Mouse (Mus musculus) stomach, embryonic 16.5 days (tissue): ENCODE data around the gene Kpna6. TPM values are rescaled to one million over a fixed set of nuclear protein-coding genes. Genes with fewer than 3 reads are reported as not detected.
A peak's percentile ranks its signal among the peaks of the same experiment; 100 is the strongest.

Source experiments
- ATAC-seq: fragments of 200-750 bp; cut with Nextera tagmentation; 2 replicates; pipeline ENCODE4 v1.8.0; 2017; ENCODE audit warnings: moderate number of reproducible peaks, moderate TSS enrichment; ENCODE audit not compliant: insufficient read depth, low FRiP score
- H3K27ac ChIP-seq: fragments of 300-500 bp; sonication (generic); 2 replicates; pipeline ENCODE4 v1.5.1; 2014; ENCODE audit warnings: low read length
- H3K27me3 ChIP-seq: fragments of 300-500 bp; sonication (generic); 2 replicates; pipeline ENCODE4 v1.6.1; 2014; ENCODE audit warnings: low read length, control low read depth, mixed read lengths; ENCODE audit not compliant: control insufficient read depth, insufficient read depth
- H3K36me3 ChIP-seq: fragments of 300-500 bp; sonication (generic); 2 replicates; pipeline ENCODE4 v1.6.1; 2014; ENCODE audit warnings: low read length; ENCODE audit not compliant: control insufficient read depth, insufficient read depth
- H3K4me1 ChIP-seq: fragments of 300-500 bp; sonication (generic); 2 replicates; pipeline ENCODE4 v1.6.1; 2014; ENCODE audit warnings: low read length, control low read depth, mixed read lengths; ENCODE audit not compliant: control insufficient read depth, insufficient read depth
- H3K4me2 ChIP-seq: fragments of 300-500 bp; sonication (generic); 2 replicates; pipeline ENCODE4 v1.6.1; 2014; ENCODE audit warnings: low read depth, low read length, mixed read lengths
- H3K4me3 ChIP-seq: fragments of 300-500 bp; sonication (generic); replicated peaks from 2 replicates; pipeline ENCODE4 v1.5.1; 2014; ENCODE audit warnings: mild to moderate bottlenecking, low read length
- H3K9ac ChIP-seq: fragments of 300-500 bp; sonication (generic); 2 replicates; pipeline ENCODE4 v1.6.1; 2014; ENCODE audit warnings: low read length
- H3K9me3 ChIP-seq: fragments of 300-500 bp; sonication (generic); replicated peaks from 2 replicates; pipeline ENCODE4 v1.6.1; 2016; ENCODE audit warnings: low read length, control low read depth; ENCODE audit not compliant: control insufficient read depth
- WGBS: fragments of 180-500 bp; shearing (Covaris S2); extraction: QIAGEN DNeasy Blood & Tissue Kit; methylation state at CpG from one replicate; pipeline ENCODE4 v1.1.7; 2014; 5-methylcytosine and 5-hydroxymethylcytosine counted together
- polyA plus RNA-seq: library from polyadenylated mRNA; unstranded; fragments of >200 nt; fragmentation: Nextera tagmentation; extraction: Ambion mirVana; gene quantifications from 2 replicates; pipeline ENCODE4 v1.2.1, GENCODE M21; 2015

The Kpna6 gene
- polyA plus RNA-seq, 1 experiment from 2014 or later, result 16.2 TPM

- Histone ChIP-seq H3K4me1 (peaks cover 19% of the 10 kb centered on the region), H3K27me3 (no peaks in the 10 kb centered on the region), H3K27ac (peak overlapping the region; percentile 78), H3K4me2 (peak overlapping the region; percentile 61), H3K4me3 (peak overlapping the region; percentile 82), H3K9ac (peak overlapping the region; percentile 75), H3K9me3 (no peaks in the 10 kb centered on the region), H3K36me3 (no peaks in the 10 kb centered on the region; the same call in 1 of the 2 replicates)
- 85% methylated on average over 7 of the region's 7 CpGs for WGBS
- no peak for ATAC-seq
These were observed 24.6 kb upstream of the Kpna6 start for GRCm38 (mm10) chr4:129697191-129697590.

GRCm38 (mm10) chr4:129696158-129696985, 23.8 kb upstream of the Kpna6 start, which contains the start of gene Tmem39b:
Gene Tmem39b (minus strand): TSS chr4:129696838.
- Histone ChIP-seq H3K27me3 (no peaks in the 10 kb centered on the region), H3K4me3 (peak within 1 kb of the TSS; percentile 82), H3K4me2 (peak within 1 kb of the TSS; percentile 76), H3K4me1 (peaks cover 12% of the 10 kb centered on the region), H3K27ac (peak within 1 kb of the TSS; percentile 78), H3K9me3 (no peaks in the 10 kb centered on the region), H3K9ac (peak within 1 kb of the TSS; percentile 75), H3K36me3 (no peaks in the 10 kb centered on the region; the same call in 1 of the 2 replicates)
- peak; percentile 93 for ATAC-seq
- under 1% methylated on average over 49 of the region's 57 CpGs for WGBS

DNA sequence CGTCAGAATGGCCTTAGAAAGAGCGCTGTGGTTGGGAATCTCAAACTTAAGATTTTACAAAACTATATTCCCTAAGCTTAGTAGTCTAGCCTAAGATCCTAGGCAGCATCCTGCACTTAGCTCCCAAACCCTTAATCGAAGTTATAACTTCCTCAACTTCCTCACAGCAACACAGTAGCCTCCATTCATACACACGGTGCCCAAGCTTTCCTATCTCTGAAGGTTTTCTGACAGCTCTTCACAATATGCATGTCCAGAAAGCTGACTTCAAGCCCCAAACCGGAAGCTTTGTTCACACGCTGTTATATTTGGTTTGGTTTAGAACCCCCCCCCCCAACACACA, 23.2 kb upstream of the Kpna6 start:
- Histone ChIP-seq H3K27me3 (no peaks in the 10 kb centered on the region), H3K27ac (peak overlapping the region; percentile 78; the same call in 1 of the 2 replicates), H3K4me2 (peak overlapping the region; percentile 76), H3K36me3 (peaks cover 3% of the 10 kb centered on the region; the same call in 1 of the 2 replicates), H3K4me1 (peaks cover 12% of the 10 kb centered on the region), H3K4me3 (peak overlapping the region; percentile 82), H3K9ac (peak overlapping the region; percentile 75), H3K9me3 (no peaks in the 10 kb centered on the region)
- ATAC-seq, result no peak
- WGBS, result 22% methylated on average over 6 of the region's 6 CpGs

GRCm38 (mm10) chr4:129684531-129684930, 12.0 kb upstream of the Kpna6 start:
- no peak for ATAC-seq
- Histone ChIP-seq H3K9me3 (no peaks in the 10 kb centered on the region), H3K4me2 (no peak overlapping the region), H3K4me3 (no peak overlapping the region), H3K36me3 (peaks cover 20% of the 10 kb centered on the region; the same call in 1 of the 2 replicates), H3K9ac (no peak overlapping the region), H3K27me3 (no peaks in the 10 kb centered on the region), H3K27ac (no peak overlapping the region), H3K4me1 (no peaks in the 10 kb centered on the region)
- WGBS, result 91% methylated on average over 6 of the region's 6 CpGs

DNA sequence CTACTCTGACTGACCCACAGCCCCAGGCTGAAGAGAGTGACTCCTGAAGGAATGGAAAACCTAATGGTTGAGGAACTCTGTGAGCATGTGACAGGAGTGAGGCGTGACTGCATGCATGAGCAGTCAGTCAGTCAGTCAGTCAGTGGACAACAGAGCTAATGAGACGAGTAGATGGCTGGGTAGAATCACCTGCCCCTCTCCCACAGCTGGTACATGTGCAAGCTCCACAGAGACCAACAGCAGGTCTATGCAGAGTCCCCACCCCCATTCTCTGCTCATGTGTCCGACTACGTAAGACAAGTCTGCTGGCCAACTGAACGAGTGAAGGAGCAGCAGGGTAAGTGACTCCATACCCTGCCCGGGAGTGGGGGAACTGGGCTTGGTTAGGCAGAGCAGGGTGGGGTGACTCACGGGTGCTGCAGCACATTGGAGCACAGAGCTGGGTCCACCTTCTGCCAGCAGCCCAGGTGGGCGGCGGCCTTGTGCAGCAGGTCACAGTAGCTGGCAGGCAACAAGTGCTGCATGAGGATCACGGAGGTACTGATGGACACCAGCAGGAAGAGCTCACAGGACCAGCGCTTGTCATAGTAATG, 11.4 kb upstream of the Kpna6 start:
- no peak overlapping the region for H3K4me2 ChIP-seq
- no peak for ATAC-seq
- no peak overlapping the region for H3K4me3 ChIP-seq
- H3K4me1 ChIP-seq, result no peaks in the 10 kb centered on the region
- H3K9ac ChIP-seq, result no peak overlapping the region
- no peak overlapping the region for H3K27ac ChIP-seq
- H3K36me3 ChIP-seq, result peaks cover 20% of the 10 kb centered on the region; the same call in 1 of the 2 replicates
- WGBS, result 81% methylated on average over 11 of the region's 11 CpGs
- H3K9me3 ChIP-seq, result no peaks in the 10 kb centered on the region
- no peaks in the 10 kb centered on the region for H3K27me3 ChIP-seq

DNA sequence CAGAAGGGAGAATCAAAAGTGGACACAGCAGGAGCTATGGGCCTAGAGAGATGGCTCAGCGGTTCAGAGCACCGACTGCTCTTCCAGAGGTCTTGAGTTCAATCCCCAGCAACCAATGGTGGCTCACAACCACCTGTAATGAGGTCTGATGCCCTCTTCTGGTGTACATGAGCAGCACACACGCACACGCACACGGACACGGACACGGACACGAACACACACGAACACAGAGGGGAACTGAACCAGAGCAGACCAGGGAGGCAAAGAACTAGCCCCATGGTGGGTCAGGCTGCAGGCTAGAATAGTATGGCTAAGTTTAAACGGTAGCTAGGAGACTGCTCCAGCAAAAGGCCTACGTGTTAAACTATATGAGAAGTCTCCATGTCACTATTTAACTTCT, 9.3 kb upstream of the Kpna6 start:
- 96% methylated on average over 11 of the region's 11 CpGs for WGBS
- Histone ChIP-seq H3K4me2 (no peak overlapping the region), H3K4me3 (no peak overlapping the region), H3K27ac (no peak overlapping the region), H3K27me3 (no peaks in the 10 kb centered on the region), H3K4me1 (no peaks in the 10 kb centered on the region), H3K9me3 (no peaks in the 10 kb centered on the region), H3K36me3 (peaks cover 16% of the 10 kb centered on the region; the same call in 1 of the 2 replicates), H3K9ac (no peak overlapping the region)
- ATAC-seq, result no peak

- Histone ChIP-seq H3K27ac (peak overlapping the region; percentile 91), H3K9ac (peak overlapping the region; percentile 97), H3K4me3 (peak overlapping the region; percentile 100), H3K27me3 (no peaks in the 10 kb centered on the region), H3K4me1 (peaks cover 17% of the 10 kb centered on the region), H3K36me3 (no peaks in the 10 kb centered on the region), H3K4me2 (peak overlapping the region; percentile 70), H3K9me3 (no peaks in the 10 kb centered on the region)
- ATAC-seq, result no peak
- WGBS, result 4% methylated on average over 10 of the region's 10 CpGs
These were observed 397 bp upstream of the Kpna6 start for GRCm38 (mm10) chr4:129672878-129673449.

GRCm38 (mm10) chr4:129671491-129672082, 980 bp downstream of the Kpna6 start:
- H3K36me3 ChIP-seq, result no peaks in the 10 kb centered on the region
- H3K4me3 ChIP-seq, result peak overlapping the region; percentile 100
- H3K4me2 ChIP-seq, result peak overlapping the region; percentile 70
- peaks cover 17% of the 10 kb centered on the region for H3K4me1 ChIP-seq
- peak overlapping the region; percentile 91 for H3K27ac ChIP-seq
- H3K27me3 ChIP-seq, result no peaks in the 10 kb centered on the region
- ATAC-seq, result peak; percentile 71; the same call in 1 of the 2 replicates
- no peaks in the 10 kb centered on the region for H3K9me3 ChIP-seq
- peak overlapping the region; percentile 97 for H3K9ac ChIP-seq
- 5% methylated on average over 12 of the region's 12 CpGs for WGBS
